Mouse (Mus musculus) bone marrow macrophage, adult 2 months (primary cell): ENCODE results near the gene Tspyl3.

Source experiments
- CTCF ChIP-seq: IDR thresholded peaks from 2 replicates; pipeline ENCODE4 v1.5.1; 2012; ENCODE audit warnings: low read depth, mild to moderate bottlenecking, low read length, moderate library complexity
- POLR2A ChIP-seq: IDR thresholded peaks from 2 replicates; pipeline ENCODE4 v1.6.1; 2012; ENCODE audit warnings: mild to moderate bottlenecking, low read depth, low read length, borderline replicate concordance

DNA sequence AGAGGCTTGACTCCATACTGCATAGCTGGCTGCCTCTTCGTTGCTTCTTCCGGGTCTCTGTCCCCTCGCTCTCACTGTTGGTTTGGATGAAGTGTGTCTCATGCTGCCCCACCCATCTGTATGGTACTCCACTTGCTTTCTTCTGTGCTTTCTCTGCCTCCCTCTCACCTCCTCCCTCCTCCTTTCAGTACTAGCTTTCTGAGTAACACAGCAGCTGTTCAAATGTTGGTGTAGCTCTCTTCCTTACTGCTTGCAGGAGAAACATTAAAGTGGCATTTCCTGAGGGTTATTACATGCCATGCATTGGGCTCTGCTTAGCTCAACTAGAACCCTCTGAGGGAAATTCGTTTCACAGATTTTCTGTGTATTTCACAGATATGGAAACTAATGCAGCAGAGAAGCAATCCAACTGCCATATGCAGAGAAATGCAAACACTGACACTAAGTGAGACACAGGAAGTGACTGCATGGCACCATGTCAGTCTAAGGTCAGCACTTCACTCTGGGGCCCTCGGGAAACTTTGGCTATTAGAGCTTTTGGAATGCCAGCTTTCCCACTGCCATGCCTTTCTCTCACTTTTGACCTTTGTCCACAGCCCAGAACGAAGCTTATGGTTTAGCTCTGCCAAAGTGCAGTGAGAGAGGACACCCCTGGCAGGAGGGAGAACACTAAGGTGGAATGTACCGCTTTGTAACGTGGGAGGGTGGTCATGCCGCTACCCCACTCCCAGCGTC is 45.9 kb downstream of the Tspyl3 start:
- TF ChIP-seq CTCF: no peak
- no peak for TF ChIP-seq POLR2A
